Mouse (Mus musculus): ENCODE measurements around the gene Ntf5. TPM values are rescaled to one million over a fixed set of nuclear protein-coding genes. Genes with fewer than 3 reads are reported as not detected.

Ntf5 gene
- polyA plus RNA-seq, 1 experiment from 2014 or later: not detected

- no peaks in the 10 kb centered on the region for H3K79me2 ChIP-seq (ENCODE audit: inconsistent target)
- H3K4me3 ChIP-seq (ENCODE audit: inconsistent target): no peak overlapping the region
- no peaks in the 10 kb centered on the region for H3K36me3 ChIP-seq (ENCODE audit: inconsistent target)
- H3K27ac ChIP-seq: no peak overlapping the region
- 68% methylated on average over 2 of the region's 2 CpGs for WGBS (ENCODE audit: missing documents)
These were observed 1.1 kb upstream of the Ntf5 start for GRCm38 (mm10) chr7:45412421-45412820.

DNA sequence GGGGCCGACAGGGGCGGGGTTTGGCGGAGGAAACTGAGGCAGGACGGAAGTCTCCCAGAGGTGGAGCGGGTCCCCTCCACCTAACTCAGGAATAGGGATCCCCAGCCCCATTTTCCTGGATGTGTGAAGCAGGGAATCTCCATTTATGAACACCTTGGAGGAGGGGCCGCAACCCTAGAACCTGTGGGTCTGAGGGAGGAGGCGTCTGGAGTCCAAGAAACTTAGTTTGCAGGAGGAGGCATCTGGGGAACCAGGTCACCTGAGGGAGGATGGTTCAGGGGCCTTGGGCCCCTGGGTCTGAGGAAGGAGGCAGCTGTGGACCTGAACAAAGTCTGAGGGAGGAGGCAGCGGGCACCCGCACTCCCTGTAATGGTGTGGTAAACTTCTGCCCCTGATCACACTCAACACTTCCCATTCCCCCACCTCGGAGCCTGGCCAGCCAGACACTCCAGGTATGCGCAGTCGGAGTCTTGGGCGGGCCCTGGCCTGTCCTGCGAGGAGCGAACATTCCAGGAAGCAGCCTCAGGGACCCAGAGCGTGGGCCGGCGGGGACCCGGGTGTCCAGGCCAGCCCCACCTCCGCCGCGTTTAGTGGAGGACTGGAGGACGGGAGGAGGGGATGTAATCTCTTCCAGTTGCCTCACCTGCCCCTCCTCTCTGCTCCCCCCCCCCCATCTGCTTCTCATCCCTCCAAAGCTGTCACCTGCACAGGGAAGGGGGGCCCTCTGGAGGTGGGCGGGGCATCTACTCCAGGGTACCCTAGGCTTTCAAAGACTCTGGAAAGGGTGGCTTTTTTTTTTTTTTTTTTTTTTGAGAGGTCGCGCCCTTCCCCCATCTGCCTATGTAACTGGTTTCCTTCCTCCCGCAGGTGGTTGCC, 607 bp downstream of the Ntf5 start:
- H3K27ac ChIP-seq: no peak overlapping the region
- H3K36me3 ChIP-seq (ENCODE audit: inconsistent target): no peaks in the 10 kb centered on the region
- no peak overlapping the region for H3K4me3 ChIP-seq (ENCODE audit: inconsistent target)
- WGBS (ENCODE audit: missing documents): 3% methylated on average over 20 of the region's 27 CpGs
- H3K79me2 ChIP-seq (ENCODE audit: inconsistent target): no peaks in the 10 kb centered on the region

GRCm38 (mm10) chr7:45414740-45415224, 1.3 kb downstream of the Ntf5 start:
- no peaks in the 10 kb centered on the region for H3K36me3 ChIP-seq (ENCODE audit: inconsistent target)
- no peaks in the 10 kb centered on the region for H3K79me2 ChIP-seq (ENCODE audit: inconsistent target)
- no peak overlapping the region for H3K27ac ChIP-seq
- WGBS (ENCODE audit: missing documents): 16% methylated on average over 12 of the region's 12 CpGs
- no peak overlapping the region for H3K4me3 ChIP-seq (ENCODE audit: inconsistent target)

- Histone ChIP-seq H3K36me3 (ENCODE audit: inconsistent target) (no peaks in the 10 kb centered on the region), H3K79me2 (ENCODE audit: inconsistent target) (no peaks in the 10 kb centered on the region), H3K4me3 (ENCODE audit: inconsistent target) (no peak overlapping the region), H3K27ac (no peak overlapping the region)
- 7% methylated on average over 37 of the region's 37 CpGs for WGBS (ENCODE audit: missing documents)
These were observed 2.1 kb downstream of the Ntf5 start for GRCm38 (mm10) chr7:45415636-45416035.

DNA sequence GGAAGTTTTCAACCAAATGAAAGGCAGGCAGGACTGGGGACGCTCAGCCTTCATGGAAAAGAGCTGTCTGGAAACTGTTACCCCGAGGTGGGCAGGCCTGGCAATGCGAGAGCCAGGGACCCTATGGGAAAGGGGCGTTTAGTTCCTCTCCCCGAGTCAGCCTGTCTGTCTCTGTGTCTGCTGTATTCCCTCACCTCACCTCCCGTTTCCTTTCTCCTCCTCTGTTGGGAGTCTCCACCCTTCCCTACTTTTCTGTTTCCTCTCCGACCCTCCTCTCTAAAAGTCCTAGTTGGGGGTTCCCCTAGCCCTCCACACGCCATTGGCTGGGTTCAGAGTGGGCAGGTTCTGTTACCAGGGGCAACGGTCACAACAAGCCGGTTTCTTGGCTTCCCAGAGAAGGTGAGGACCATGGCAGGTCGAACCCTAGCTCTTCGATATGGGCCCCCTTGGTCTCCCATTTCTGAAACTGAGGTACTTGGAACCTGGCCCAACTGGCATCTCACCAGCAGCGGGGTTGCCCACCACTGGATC, 4.5 kb downstream of the Ntf5 start:
- H3K4me3 ChIP-seq (ENCODE audit: inconsistent target): no peak overlapping the region

DNA sequence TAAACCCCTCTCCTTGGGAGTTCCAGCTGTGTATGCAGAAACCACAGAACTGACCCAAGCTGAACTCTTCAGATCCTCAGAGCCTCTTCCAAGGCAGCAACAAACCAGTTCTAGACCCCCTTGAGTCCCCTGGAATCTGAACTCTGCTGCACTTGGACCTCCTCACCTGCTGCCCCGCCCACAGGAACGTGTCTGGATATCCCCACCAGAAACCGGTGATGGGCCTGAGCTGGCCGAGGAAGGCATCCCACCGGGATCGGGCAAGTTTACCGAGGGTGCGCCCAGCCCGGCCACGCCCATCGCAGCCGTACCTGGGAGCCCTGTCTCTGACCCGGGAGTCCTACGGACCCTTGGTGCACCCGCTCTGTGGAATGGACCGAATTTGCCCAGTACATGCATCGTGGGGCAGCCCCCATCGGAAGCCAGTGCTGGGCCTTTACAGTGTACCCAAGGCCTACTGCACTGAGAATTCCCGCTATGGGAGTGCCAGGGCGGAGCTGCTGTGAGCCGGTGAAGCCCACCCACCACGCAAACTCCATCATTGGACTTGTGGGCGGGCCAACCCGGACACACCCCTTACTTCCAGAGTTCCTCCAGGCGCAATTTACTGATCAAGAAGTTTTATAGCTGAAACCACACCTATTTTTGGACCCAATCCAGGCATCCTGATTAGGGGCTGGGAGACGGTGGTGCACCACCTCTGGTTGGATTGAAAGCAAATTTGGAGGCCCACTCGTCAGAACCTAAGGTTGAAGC, 6.5 kb downstream of the Ntf5 start:
- Histone ChIP-seq H3K27ac (no peak overlapping the region), H3K36me3 (ENCODE audit: inconsistent target) (peaks cover 36% of the 10 kb centered on the region; the same call in 1 of the 2 replicates), H3K79me2 (ENCODE audit: inconsistent target) (no peaks in the 10 kb centered on the region), H3K4me3 (ENCODE audit: inconsistent target) (no peak overlapping the region)
- 59% methylated on average over 24 of the region's 27 CpGs for WGBS (ENCODE audit: missing documents)

More for the DNA sequence above, 4.5 kb downstream of the Ntf5 start:
- Histone ChIP-seq H3K79me2 (ENCODE audit: inconsistent target) (no peaks in the 10 kb centered on the region), H3K27ac (no peak overlapping the region), H3K36me3 (ENCODE audit: inconsistent target) (peaks cover 16% of the 10 kb centered on the region; the same call in 1 of the 2 replicates)
- WGBS (ENCODE audit: missing documents): 9% methylated on average over 13 of the region's 13 CpGs

DNA sequence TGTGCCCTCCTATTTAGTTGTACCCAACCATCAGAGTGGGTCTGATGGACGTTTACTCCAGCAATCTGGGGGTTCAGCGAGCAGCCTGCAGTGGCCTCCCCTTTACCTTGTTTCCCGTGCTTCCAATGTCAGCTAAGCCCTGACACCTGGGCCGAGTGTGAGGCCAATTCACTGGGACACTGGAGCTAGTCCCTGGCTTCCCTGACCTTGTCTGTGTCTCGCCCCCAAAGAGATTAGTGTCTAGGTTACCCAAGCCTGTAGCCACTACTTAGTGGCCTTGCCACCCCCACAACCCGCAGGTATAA, 7.1 kb downstream of the Ntf5 start, which contains the start of gene Lhb:
Gene Lhb, plus strand, starts transcription at position 206 of the 305 bp plus-strand sequence.
- Histone ChIP-seq H3K4me3 (ENCODE audit: inconsistent target) (no peak within 1 kb of the TSS), H3K36me3 (ENCODE audit: inconsistent target) (peaks cover 41% of the 10 kb centered on the region; the same call in 1 of the 2 replicates), H3K27ac (no peak within 1 kb of the TSS), H3K79me2 (ENCODE audit: inconsistent target) (no peaks in the 10 kb centered on the region)
- WGBS (ENCODE audit: missing documents): 89% methylated on average over 6 of the region's 6 CpGs

- peaks cover 42% of the 10 kb centered on the region; the same call in 1 of the 2 replicates for H3K36me3 ChIP-seq (ENCODE audit: inconsistent target)
- no peak overlapping the region for H3K4me3 ChIP-seq (ENCODE audit: inconsistent target)
- no peak overlapping the region for H3K27ac ChIP-seq
- H3K79me2 ChIP-seq (ENCODE audit: inconsistent target): no peaks in the 10 kb centered on the region
- 99% methylated on average over 14 of the region's 14 CpGs for WGBS (ENCODE audit: missing documents)
These were observed 7.7 kb downstream of the Ntf5 start for GRCm38 (mm10) chr7:45421194-45421593.

- H3K27ac ChIP-seq: no peak overlapping the region
- H3K79me2 ChIP-seq (ENCODE audit: inconsistent target): peaks cover 20% of the 10 kb centered on the region
- H3K36me3 ChIP-seq (ENCODE audit: inconsistent target): peaks cover 65% of the 10 kb centered on the region; the same call in 1 of the 2 replicates
- no peak overlapping the region for H3K4me3 ChIP-seq (ENCODE audit: inconsistent target)
- WGBS (ENCODE audit: missing documents): 95% methylated on average over 8 of the region's 8 CpGs
These were observed 13.1 kb downstream of the Ntf5 start for GRCm38 (mm10) chr7:45426556-45426955.

DNA sequence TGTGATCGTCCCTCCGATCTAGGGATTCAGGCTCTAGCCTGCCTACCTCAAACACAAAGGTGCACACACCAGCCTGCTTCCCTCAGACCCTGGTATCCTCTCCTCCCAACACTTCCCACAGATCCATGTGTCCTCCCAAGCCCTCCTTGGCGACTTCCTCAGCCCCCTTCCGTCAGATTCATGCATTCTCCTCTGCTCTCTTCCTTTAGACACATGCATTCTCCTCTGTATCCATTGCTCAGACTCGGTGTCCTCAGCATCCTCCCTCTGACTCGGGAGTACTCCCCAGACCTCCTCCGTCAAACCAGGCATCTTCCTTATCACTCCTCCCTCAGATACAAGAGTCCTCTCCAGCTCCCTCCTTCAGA, 20.3 kb downstream of the Ntf5 start:
- WGBS (ENCODE audit: missing documents): 0% methylated on average over 7 of the region's 7 CpGs
- peak overlapping the region; percentile 68 for H3K27ac ChIP-seq
- peaks cover 44% of the 10 kb centered on the region for H3K79me2 ChIP-seq (ENCODE audit: inconsistent target)
- H3K4me3 ChIP-seq (ENCODE audit: inconsistent target): peak overlapping the region; percentile 99
- H3K36me3 ChIP-seq (ENCODE audit: inconsistent target): peaks cover 7% of the 10 kb centered on the region; the same call in 1 of the 2 replicates

DNA sequence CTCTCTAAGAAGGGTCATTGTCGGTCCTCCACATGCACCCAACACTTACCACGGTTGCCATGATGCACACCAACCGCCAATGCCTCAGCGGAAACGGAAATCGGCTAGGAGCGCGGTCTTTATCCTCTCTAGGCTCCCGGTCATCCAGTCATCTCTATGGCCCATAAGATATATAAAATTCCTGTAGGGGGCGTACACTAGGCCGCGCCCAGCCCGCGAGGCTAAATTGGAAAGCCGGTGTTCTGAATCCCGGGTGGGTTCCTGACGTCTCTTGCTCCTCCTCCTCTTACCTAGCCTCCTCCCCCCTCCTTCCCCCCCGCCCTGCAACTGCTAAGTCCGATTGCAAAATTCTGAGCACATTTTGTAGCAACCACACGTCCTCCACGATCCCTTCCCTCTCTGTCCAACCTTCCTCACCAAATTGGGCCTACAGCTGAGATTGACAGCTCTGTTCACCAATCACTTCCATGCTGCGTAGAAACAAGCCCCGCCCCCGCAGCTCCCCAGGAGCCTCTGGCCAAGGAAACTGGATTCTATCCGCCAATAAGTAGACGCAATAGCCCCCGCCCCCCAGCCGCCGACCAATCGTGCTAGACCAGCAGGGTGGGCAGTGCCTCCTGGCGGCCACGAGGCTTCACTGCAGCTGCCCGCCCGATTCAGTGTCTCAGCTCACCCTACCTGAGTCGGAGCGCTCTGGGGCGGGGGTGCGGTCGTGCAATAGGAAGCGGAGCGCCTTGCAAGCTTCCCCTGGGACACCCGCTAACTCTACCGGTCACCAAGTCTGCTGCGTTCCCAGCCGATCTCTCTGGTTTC, 20.9 kb downstream of the Ntf5 start, which contains the start of gene Gys1:
Gene Gys1, plus strand, starts transcription at position 642 of the 813 bp plus-strand sequence.
- Histone ChIP-seq H3K36me3 (ENCODE audit: inconsistent target) (peaks cover 1% of the 10 kb centered on the region; the same call in 1 of the 2 replicates), H3K4me3 (ENCODE audit: inconsistent target) (peak within 1 kb of the TSS; percentile 99), H3K27ac (peak within 1 kb of the TSS; percentile 68), H3K79me2 (ENCODE audit: inconsistent target) (peaks cover 44% of the 10 kb centered on the region)
- under 1% methylated on average over 42 of the region's 45 CpGs for WGBS (ENCODE audit: missing documents)

GRCm38 (mm10) chr7:45435038-45435437, 21.5 kb downstream of the Ntf5 start:
- Histone ChIP-seq H3K36me3 (ENCODE audit: inconsistent target) (no peaks in the 10 kb centered on the region), H3K79me2 (ENCODE audit: inconsistent target) (peaks cover 39% of the 10 kb centered on the region), H3K27ac (peak overlapping the region; percentile 57), H3K4me3 (ENCODE audit: inconsistent target) (peak overlapping the region; percentile 86)
- 2% methylated on average over 16 of the region's 16 CpGs for WGBS (ENCODE audit: missing documents)

DNA sequence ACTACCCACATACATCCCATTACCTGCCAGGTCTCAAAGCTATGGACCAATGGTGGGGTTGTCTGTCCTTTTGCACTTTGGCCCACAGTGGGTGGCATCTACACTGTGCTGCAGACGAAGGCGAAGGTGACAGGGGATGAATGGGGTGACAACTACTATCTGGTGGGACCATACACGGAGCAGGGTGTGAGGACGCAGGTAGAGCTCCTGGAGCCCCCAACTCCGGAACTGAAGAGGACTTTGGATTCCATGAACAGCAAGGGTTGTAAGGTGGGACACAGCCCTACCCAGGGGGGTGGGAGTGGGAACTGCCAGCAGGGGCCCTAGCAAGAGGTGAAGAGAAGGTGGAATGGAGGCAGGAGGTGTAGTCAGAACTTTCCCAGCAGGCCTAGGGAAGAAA, 22.9 kb downstream of the Ntf5 start:
- no peaks in the 10 kb centered on the region for H3K36me3 ChIP-seq (ENCODE audit: inconsistent target)
- 98% methylated on average over 5 of the region's 5 CpGs for WGBS (ENCODE audit: missing documents)
- no peak overlapping the region for H3K27ac ChIP-seq
- H3K4me3 ChIP-seq (ENCODE audit: inconsistent target): no peak overlapping the region
- peaks cover 25% of the 10 kb centered on the region for H3K79me2 ChIP-seq (ENCODE audit: inconsistent target)

- no peak overlapping the region for H3K4me3 ChIP-seq (ENCODE audit: inconsistent target)
- 87% methylated on average over 6 of the region's 6 CpGs for WGBS (ENCODE audit: missing documents)
- peaks cover 19% of the 10 kb centered on the region for H3K79me2 ChIP-seq (ENCODE audit: inconsistent target)
- no peak overlapping the region for H3K27ac ChIP-seq
- no peaks in the 10 kb centered on the region for H3K36me3 ChIP-seq (ENCODE audit: inconsistent target)
These were observed 23.6 kb downstream of the Ntf5 start for GRCm38 (mm10) chr7:45437046-45437445.

Measured in macrophage (primary cell).